Mouse (Mus musculus): Measurements from ENCODE around the gene Plcb1.

DNA sequence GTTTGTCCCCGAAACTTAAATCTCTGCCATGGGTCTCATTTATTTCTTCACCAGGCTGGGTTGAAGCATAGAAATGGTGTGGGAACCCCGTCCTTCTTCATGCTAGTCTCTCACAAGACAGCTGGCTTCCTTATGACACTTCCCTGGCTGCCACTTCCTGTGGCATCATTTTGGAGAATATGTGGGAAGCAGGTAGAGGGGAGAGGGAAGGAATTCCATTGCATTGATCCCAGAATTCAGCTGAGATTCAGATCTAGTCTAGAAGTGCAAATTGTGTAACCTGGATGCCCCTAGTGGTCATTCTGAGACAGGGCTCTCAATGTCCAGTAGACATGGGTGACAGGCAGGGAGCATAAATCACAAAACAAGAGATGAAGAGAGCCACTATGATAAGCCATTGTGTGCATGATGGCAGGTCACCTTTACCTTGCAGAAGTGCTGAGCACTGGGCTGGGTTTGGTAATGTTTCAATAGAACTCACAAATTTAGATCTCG, 466.0 kb downstream of the Plcb1 start:
- TF ChIP-seq CTCF (IDR thresholded peaks at IDR 0.05) (peak; percentile 74), POLR2A (IDR thresholded peaks at IDR 0.05; ENCODE audit: insufficient read depth, low read depth, low read length) (no peak), EP300 (IDR thresholded peaks at IDR 0.05; ENCODE audit: insufficient read depth, low read depth, low read length) (no peak)
